Mouse (Mus musculus) urinary bladder, postnatal 14 days (tissue): Measurements from ENCODE around the gene Sox5.

ENCODE experiments used
- DNase-seq: peaks from one replicate; pipeline ENCODE4 v3.0.0; 2021; ENCODE audit warnings: low spot score

Gene Sox5

DNA sequence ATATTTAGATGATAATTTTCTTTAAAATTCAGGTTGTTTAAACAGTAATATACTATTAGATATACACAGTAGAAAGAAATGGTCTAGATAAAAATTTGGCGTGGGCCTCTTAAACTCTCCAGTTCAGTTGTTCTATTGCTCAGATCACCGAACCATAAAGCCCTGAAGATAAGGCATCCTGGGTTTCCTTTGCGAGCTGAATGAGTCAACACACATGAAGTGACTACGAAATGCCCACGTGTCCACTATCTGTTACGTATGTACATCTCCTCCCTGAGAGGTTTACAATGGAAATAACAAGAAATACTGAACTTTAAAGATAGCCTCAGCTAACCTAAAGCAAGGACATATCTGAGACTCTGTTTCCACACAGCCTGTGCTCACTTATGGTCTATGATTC is 296.2 kb downstream of the Sox5 start:
- DNase-seq = no peak

- DNase-seq = no peak
Measured at GRCm38 (mm10) chr6:144483166-144483565, 298.6 kb downstream of the Sox5 start.

- no peak for DNase-seq
Measured at GRCm38 (mm10) chr6:144480648-144481528, 300.9 kb downstream of the Sox5 start.

GRCm38 (mm10) chr6:144479861-144480260 is 301.9 kb downstream of the Sox5 start:
- no peak for DNase-seq

DNA sequence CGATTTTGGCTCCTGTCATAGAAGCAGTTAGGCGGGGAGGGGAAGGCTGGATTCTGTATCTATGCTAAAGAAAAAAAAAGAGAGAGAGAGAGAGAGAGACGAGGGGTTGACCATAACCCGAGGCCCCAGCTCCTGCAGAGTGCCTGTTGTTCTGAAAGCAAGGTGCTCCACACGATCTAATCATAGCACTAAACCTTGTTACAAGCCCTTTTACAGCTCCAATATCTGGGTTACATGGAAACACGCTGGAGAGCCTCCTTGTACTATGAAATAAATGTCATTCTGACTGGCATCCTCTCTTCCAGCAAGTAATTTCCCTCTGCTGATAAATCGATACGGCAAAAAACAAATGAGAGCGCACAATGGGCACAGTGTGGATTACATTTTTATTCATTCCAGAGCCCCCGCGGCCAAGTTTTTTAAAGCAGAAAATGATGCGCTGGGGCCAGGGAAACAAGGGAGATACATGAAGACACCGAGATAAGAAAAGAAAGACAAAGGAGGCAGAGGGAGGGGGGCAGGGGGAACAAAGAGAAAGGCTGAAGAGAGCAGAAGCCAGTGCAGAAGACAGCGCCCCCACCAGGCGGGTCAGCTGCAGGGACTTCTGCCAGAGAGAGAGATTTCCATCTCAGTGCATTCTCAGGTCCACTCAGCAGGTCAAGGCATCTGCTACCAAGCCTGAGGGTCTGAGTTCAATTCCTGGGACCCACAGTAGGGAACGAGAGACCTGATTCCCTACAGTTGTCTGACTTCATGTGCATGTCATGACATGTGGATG is 304.3 kb downstream of the Sox5 start:
- DNase-seq = no peak

GRCm38 (mm10) chr6:144473437-144473836 is 308.3 kb downstream of the Sox5 start:
- no peak for DNase-seq

GRCm38 (mm10) chr6:144472089-144472900 is 309.5 kb downstream of the Sox5 start:
- no peak for DNase-seq

GRCm38 (mm10) chr6:144466711-144467110 is 315.1 kb downstream of the Sox5 start:
- no peak for DNase-seq

GRCm38 (mm10) chr6:144463691-144464090 is 318.1 kb downstream of the Sox5 start:
- no peak for DNase-seq

- no peak for DNase-seq
Measured at GRCm38 (mm10) chr6:144463274-144463673, 318.5 kb downstream of the Sox5 start.

DNA sequence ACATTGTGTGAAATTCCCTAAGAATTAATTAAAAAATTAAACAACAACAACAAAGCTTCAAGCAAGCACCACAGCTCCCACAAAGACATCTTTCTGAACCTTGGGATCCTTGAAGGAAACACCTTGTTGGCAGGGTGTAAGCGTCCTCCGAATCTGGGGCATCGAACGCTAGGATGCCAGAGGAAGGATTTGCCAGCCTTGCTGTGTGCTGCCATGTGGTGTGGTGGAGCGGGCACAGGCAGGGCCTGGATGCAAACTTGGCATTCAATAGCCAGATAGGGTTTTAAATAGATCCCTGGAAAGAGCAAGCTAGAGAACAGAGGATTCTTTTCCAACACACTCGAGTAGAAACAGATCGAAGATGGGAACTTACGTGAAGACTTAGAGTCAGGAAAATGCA is 322.3 kb downstream of the Sox5 start:
- no peak for DNase-seq

GRCm38 (mm10) chr6:144457500-144457899 is 324.3 kb downstream of the Sox5 start:
- DNase-seq = no peak

DNA sequence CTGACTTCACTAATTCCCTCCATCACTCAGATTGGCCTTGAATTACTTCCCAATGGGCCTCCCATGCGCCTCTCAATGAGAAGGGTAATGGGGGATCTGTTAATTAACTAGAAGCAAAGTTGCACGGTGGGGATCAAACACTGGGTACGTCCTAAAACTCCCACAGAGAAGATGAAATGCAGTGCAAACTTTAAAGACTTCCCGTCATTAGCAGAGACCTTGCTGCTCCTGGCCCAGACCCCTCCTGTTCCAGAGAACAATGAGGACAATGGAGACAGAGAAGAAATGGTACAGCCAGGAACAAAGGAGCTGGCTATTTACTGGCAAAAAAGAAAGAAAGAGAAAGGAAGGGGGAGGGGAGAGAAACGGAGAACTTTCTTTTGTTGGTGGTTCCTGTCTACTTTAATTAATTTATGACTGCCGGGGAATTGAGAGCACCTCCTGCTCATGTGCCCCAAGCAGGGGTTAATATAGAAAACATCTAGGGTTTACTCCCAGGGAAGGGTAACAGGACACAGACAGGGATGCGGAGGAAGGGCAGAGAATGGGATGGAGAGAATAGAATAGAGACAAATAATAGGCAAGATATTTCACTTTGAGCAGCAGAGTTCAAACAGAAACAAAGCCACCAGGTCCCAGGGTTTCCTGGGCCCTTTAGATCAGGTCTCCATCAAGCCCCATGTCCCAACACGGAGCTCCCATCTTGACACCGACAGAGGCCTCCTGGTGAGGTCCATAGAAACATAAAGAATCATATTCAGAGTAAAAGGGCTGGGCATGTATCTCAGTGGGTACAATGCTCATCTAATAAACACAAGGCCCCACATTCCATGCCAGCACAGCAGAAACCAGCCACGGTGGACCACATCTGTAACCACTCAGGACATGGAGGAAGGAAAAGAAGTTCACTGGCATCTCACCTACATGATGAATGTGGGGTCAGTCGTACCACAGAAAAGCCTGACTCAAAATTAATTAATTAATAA is 327.2 kb downstream of the Sox5 start:
- DNase-seq = no peak

DNA sequence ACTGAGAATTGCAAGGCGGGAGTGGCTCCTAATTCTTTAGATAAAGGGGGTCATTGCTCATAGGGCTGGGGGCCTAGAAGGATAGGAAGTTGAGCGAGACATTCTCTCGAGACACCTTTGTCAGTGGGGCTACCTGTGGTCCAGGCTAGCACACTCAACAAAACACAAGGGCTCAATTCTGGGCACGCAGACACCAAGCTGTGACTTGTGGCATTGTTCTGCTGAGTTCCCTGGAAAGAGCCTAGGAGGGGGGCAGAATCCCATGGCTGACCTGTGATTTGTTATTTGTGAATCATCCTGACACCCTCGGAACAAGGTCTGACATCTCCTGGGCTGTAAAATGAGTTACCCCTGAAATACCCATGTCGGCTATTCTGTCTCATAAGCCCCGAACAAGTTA is 328.2 kb downstream of the Sox5 start:
- DNase-seq = no peak

GRCm38 (mm10) chr6:144453147-144453546 is 328.6 kb downstream of the Sox5 start:
- no peak for DNase-seq

- no peak for DNase-seq
Measured at GRCm38 (mm10) chr6:144452200-144452977, 329.4 kb downstream of the Sox5 start.

DNA sequence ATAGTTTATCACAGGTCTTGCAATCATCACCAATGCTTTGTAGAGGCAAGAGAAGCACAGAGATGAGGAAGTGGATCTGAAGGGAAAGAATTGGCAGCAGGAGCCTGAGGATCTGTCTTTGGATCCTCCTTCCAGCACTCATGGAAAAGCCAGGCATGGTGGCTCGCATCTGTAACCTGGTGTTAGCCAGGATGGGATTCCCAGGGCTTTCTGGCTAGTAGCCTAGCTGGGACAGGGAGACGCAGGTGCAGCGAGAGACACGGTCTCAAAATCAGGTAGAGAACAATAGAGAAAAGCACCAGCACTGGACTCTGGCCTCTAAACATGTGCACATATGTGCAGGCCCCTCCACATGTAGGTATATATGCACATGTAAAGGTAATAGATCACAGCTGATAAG is 330.1 kb downstream of the Sox5 start:
- no peak for DNase-seq

DNA sequence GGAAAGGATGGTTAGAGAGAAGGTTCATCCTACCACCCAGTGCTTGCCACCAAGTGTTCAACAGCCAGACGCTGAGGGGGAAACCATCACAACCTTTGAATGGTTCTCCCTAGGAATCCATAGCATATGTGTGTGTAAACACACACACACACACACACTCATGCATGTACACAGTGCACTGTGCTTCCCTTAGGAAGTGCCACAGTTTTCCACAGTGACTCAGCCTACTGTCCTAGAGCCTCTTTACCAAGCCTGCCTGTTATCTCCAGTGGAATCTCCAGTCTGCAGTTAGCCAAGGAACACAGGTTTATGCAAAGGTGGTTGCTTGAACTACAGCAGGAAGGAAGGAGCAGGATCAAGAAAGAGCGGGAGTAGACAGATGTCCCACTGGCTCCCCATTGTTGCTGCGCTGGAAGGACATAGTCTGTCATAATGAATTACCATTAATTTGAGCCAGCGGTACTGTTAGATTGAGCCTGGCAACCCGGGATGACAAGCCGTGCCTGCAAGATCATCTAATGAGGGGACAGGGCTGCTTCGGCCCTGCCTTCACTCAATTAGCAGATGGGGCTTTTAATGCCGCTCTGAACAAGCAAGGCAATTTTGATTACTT is 335.9 kb downstream of the Sox5 start:
- no peak for DNase-seq

DNA sequence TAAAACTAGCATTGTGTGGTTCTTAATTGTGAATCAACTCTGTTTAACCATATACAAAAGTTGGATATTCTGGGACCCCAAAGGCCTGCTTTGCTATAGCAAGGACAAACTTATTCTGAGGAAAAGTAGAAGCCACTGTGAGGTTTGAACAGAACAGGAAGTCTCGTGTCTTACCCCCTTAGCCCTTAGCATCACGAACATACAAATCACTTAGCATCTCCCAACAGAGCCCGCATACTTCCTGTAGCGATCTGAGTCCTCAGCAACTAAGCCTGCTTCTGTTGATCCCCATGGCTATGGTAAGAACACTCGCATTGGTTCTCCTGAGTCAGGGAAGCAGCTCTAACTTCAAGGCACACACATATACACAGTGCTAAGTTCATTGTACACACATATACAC is 337.4 kb downstream of the Sox5 start:
- no peak for DNase-seq

- DNase-seq = no peak
Measured at GRCm38 (mm10) chr6:144443681-144444080, 338.1 kb downstream of the Sox5 start.
